Mouse (Mus musculus) embryonic facial prominence, embryonic 11.5 days (tissue): ENCODE measurements around the gene Tmem74b. TPM values are rescaled to one million over a fixed set of nuclear protein-coding genes. Genes with fewer than 3 reads are reported as not detected.
A peak's percentile ranks its signal among the peaks of the same experiment; 100 is the strongest.

Experiments used
- ATAC-seq: fragments of 200-750 bp; cut with Nextera tagmentation; replicated peaks from 2 replicates; pipeline ENCODE4 v1.8.0; 2017; ENCODE audit warnings: low read depth; ENCODE audit not compliant: insufficient number of reproducible peaks, low FRiP score, low TSS enrichment
- DNase-seq: peaks from one replicate; pipeline ENCODE4 v3.0.0-alpha.2; 2015; ENCODE audit warnings: low spot score
- H3K27ac ChIP-seq: fragments of 300-500 bp; sonication (generic); replicated peaks from 2 replicates; pipeline ENCODE4 v1.5.1; 2014; ENCODE audit warnings: mild to moderate bottlenecking, low read depth, low read length, control low read depth
- H3K27me3 ChIP-seq: fragments of 300-500 bp; sonication (generic); 2 replicates; pipeline ENCODE4 v1.6.1; 2014; ENCODE audit warnings: mild to moderate bottlenecking, low read length, moderate library complexity, mixed read lengths; ENCODE audit not compliant: control insufficient read depth, insufficient read depth
- H3K36me3 ChIP-seq: fragments of 300-500 bp; sonication (generic); replicated peaks from 2 replicates; pipeline ENCODE4 v1.6.1; 2014; ENCODE audit warnings: low read depth, mild to moderate bottlenecking, low read length, moderate library complexity, mixed read lengths; ENCODE audit not compliant: control insufficient read depth, insufficient read depth
- H3K4me1 ChIP-seq: fragments of 300-500 bp; sonication (generic); 2 replicates; pipeline ENCODE4 v1.6.1; 2014; ENCODE audit warnings: low read length, mixed read lengths; ENCODE audit not compliant: control insufficient read depth, insufficient read depth
- H3K4me2 ChIP-seq: fragments of 300-500 bp; sonication (generic); 2 replicates; pipeline ENCODE4 v1.6.1; 2014; ENCODE audit warnings: low read depth, mild to moderate bottlenecking, control low read depth, low read length, moderate library complexity
- H3K4me3 ChIP-seq: fragments of 300-500 bp; sonication (generic); 2 replicates; pipeline ENCODE4 v1.5.1; 2014; ENCODE audit warnings: low read depth, low read length, control low read depth
- H3K9ac ChIP-seq: fragments of 300-500 bp; sonication (generic); replicated peaks from 2 replicates; pipeline ENCODE4 v1.6.1; 2014; ENCODE audit warnings: mild to moderate bottlenecking, control low read depth, low read length
- H3K9me3 ChIP-seq: fragments of 300-500 bp; sonication (generic); replicated peaks from 2 replicates; pipeline ENCODE4 v1.6.1; 2016; ENCODE audit warnings: mild to moderate bottlenecking, low read length, inconsistent platforms, mixed read lengths; ENCODE audit not compliant: control insufficient read depth
- WGBS: fragments of 180-500 bp; shearing (Covaris S2); extraction: QIAGEN DNeasy Blood & Tissue Kit; methylation state at CpG from one replicate; pipeline ENCODE4 v1.1.7; 2014; 5-methylcytosine and 5-hydroxymethylcytosine counted together
- polyA plus RNA-seq: library from polyadenylated mRNA; unstranded; fragments of >200 nt; fragmentation: Nextera tagmentation; extraction: Ambion mirVana; gene quantifications from 2 replicates; pipeline ENCODE4 v1.2.1, GENCODE M21; 2014

The Tmem74b gene
- polyA plus RNA-seq, 1 experiment from 2014 or later: 2.7 TPM

DNA sequence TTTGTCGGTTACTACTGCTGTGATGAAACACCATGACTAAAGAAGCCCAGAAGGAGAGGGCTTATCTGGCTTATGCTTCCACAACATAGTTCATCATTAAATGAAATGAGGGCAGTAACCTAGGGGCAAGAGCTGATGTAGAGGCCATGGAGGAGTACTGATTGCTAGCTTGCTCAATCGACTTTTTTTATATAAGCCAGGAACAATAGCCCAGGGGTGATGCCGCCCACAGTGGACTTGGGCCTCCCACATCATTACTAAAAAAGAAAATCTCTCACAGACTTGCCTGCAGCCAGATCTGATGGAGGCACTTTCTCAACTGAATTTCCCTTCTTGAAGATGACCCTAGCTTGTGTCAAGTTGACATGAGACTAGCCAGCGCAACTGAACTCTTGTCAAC, 18.8 kb upstream of the Tmem74b start:
- H3K27me3 ChIP-seq: no peaks in the 10 kb centered on the region
- H3K9me3 ChIP-seq: no peaks in the 10 kb centered on the region
- no peaks in the 10 kb centered on the region for H3K4me1 ChIP-seq
- DNase-seq (no peak), ATAC-seq (no peak)
- no peak overlapping the region for H3K4me3 ChIP-seq
- no peaks in the 10 kb centered on the region for H3K36me3 ChIP-seq
- H3K4me2 ChIP-seq: no peak overlapping the region
- WGBS: 81% methylated on average over 4 of the region's 4 CpGs
- H3K9ac ChIP-seq: no peak overlapping the region
- H3K27ac ChIP-seq: no peak overlapping the region

DNA sequence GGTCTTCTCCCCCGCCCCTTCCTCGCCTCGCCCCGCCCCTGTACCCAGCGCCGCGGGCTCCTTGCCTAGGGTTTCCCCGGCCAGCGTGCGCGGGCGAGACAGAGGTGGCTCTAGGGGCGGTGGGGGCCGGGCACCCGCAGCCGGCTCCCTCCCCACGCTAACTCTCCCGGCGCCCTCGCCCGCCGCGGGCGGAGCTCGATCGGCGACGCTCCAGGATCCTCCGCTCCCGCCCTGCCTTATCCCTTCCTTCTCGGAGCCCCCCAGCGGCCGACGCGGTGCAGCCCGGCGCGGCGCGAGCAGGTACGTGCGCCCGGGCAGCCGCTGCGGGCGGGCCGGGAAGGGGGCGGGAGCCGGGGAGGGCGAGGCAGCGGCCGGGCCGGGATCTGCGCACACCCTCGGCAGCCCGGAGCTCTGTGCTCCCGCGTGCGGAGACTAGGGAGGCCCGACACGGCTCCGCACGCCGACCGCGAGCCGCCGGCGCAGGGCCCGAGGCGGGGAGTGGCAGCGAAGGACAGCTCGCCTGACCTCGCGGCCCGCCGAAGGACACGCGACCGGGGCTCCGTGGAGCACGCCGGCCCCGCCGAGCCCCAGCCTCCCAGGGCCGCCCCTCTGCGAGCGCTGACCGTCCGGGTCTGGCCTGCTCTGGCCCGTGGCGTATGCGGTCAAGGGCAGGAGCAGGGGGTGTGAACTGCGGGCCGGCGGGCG, 490 bp downstream of the Tmem74b start:
- no peaks in the 10 kb centered on the region for H3K36me3 ChIP-seq
- H3K9ac ChIP-seq: peak overlapping the region; percentile 75
- no peak overlapping the region for H3K27ac ChIP-seq
- peak; percentile 76 for DNase-seq
- under 1% methylated on average over 58 of the region's 97 CpGs for WGBS
- H3K4me3 ChIP-seq: peak overlapping the region; percentile 67
- no peaks in the 10 kb centered on the region for H3K4me1 ChIP-seq
- H3K9me3 ChIP-seq: no peaks in the 10 kb centered on the region
- ATAC-seq: peak; percentile 83
- peak overlapping the region; percentile 100 for H3K4me2 ChIP-seq
- H3K27me3 ChIP-seq: peaks cover 18% of the 10 kb centered on the region

DNA sequence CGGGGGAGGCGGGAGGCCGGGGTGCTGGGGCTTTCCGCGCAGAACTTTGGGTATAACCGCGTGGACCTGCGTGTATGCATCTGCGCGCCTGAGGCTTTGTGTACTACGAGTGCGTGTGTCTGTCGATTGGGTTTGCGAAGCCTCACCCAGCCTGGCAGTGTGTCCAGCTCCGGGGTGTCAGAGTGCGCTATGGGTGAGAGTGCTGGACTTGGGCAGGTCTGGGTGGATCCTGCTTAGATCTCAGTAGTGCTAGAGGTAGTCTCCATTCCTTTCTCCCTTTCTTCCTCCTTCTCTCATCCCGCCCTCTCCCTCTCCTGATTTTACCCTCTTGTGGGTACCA, 1.0 kb downstream of the Tmem74b start:
- H3K4me3 ChIP-seq: peak overlapping the region; percentile 67

DNA sequence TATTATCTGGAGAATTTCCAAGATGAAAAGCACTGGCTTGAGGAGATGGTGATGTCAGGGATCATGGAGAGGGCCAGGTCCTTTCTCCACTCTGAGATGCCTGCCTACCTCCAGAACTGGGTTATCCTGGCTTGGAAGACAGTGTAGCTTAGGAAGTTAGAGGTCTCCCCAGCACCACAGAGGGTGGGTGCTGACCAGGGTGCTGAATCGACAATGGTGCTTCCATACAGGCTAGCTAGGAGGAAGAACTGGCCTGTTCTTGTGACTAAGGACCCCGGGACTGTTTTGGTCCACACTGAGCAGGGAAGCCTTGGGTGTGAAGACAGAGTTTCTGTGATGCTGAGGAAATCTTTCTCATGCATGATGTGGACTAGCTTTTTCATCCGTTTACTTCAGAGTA, 10.8 kb downstream of the Tmem74b start:
- Histone ChIP-seq H3K27ac (no peak overlapping the region), H3K36me3 (no peaks in the 10 kb centered on the region), H3K4me2 (no peak overlapping the region), H3K9me3 (no peaks in the 10 kb centered on the region), H3K9ac (no peak overlapping the region), H3K27me3 (no peaks in the 10 kb centered on the region), H3K4me3 (no peak overlapping the region), H3K4me1 (no peaks in the 10 kb centered on the region)
- DNase-seq (peak; percentile 76), ATAC-seq (no peak)
- 38% methylated on average over 3 of the region's 3 CpGs for WGBS

More for the DNA sequence above, 1.0 kb downstream of the Tmem74b start:
- Histone ChIP-seq H3K4me1 (no peaks in the 10 kb centered on the region), H3K36me3 (no peaks in the 10 kb centered on the region), H3K4me2 (peak overlapping the region; percentile 100), H3K9me3 (no peaks in the 10 kb centered on the region), H3K27me3 (peaks cover 18% of the 10 kb centered on the region), H3K27ac (no peak overlapping the region), H3K9ac (peak overlapping the region; percentile 75)
- WGBS: 3% methylated on average over 17 of the region's 17 CpGs
- DNase-seq (peak; percentile 11), ATAC-seq (peak; percentile 45)

DNA sequence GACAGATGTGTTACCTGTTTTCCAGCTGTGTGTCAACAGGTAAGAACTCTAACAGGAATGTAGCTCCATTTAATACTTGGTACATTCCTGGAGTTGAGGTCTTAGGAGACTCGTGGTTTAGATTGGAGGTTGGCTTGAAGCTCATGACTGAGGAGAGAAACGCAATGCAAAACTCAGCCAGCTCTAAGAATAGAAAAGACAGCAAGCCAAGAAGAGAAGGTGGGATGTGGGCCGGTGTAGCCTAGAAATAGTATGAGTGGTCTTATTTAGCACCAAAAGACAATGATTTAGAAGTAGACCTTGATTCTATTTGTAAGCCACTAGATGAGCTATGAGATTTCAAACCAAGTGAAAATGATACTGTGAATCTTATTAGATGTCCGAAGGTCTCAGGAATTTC, 13.7 kb downstream of the Tmem74b start:
- H3K9me3 ChIP-seq: no peaks in the 10 kb centered on the region
- no peak overlapping the region for H3K4me3 ChIP-seq
- H3K4me1 ChIP-seq: no peaks in the 10 kb centered on the region
- no peak overlapping the region for H3K9ac ChIP-seq
- no peak for ATAC-seq
- no peak for DNase-seq
- H3K36me3 ChIP-seq: no peaks in the 10 kb centered on the region
- WGBS: 92% methylated on average over 4 of the region's 4 CpGs
- H3K4me2 ChIP-seq: no peak overlapping the region
- H3K27me3 ChIP-seq: no peaks in the 10 kb centered on the region
- H3K27ac ChIP-seq: no peak overlapping the region

DNA sequence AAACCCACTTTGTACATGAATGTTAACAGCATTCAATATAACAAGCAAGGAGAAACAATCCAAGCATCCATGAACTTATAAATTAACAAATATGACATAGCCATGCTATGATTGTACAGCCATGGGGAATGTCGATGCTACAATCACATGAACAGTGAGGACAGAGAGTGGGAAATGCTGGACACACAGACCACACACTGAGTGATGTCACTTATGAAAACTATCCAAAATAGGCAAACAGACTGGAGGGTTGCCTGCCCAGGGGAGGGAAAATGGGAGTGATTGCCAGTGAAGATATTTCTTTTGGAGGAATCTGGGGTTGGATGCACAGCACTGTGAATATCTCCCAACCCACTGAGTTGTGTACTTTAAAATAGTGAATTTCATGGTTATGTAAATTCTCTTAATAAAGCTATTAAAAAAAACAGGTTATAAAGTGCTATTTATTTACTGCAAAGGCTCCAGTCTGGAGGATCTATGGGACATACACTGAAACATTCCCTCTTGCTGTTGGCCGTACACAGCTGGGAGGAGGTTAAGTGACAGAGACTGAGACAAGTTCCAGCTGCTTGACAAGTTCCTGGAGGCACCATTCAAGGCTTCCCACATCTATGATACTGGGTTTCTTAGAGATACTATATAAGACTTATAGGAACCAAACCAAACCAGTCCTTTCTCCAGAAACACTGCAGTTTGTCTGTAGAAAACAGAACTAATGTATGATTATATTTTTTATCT, 14.7 kb downstream of the Tmem74b start:
- Histone ChIP-seq H3K27ac (no peak overlapping the region), H3K4me3 (no peak overlapping the region), H3K27me3 (no peaks in the 10 kb centered on the region), H3K9ac (no peak overlapping the region), H3K36me3 (no peaks in the 10 kb centered on the region), H3K9me3 (no peaks in the 10 kb centered on the region), H3K4me1 (no peaks in the 10 kb centered on the region), H3K4me2 (no peak overlapping the region)
- ATAC-seq: no peak
- 91% methylated on average over 2 of the region's 2 CpGs for whole genome bisulfite sequencing
- no peak for DNase-seq

DNA sequence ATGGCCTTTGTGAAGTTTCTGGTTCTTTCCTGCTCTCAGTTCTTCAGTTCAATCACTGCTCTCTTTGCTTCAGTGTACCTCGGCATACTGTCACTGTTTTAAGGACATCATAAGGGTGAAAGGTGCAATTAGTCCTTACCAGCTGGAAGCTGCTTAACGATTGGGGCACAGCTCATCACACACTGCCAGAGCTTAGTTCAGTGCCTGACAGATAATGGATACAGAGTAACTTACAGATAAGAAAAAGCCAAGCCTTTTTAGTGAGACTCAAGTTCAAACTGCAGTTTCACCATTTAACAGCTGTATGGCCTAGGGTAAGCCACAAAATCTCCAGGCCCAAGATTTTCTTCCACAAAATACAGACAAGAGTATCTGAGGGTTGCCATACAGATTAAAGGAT, 22.3 kb downstream of the Tmem74b start:
- Histone ChIP-seq H3K9ac (no peak overlapping the region), H3K4me2 (no peak overlapping the region), H3K4me1 (no peaks in the 10 kb centered on the region), H3K27ac (no peak overlapping the region), H3K9me3 (no peaks in the 10 kb centered on the region), H3K36me3 (peaks cover under 1% of the 10 kb centered on the region), H3K27me3 (no peaks in the 10 kb centered on the region), H3K4me3 (no peak overlapping the region)
- 92% methylated on average over 2 of the region's 2 CpGs for WGBS
- DNase-seq (no peak), ATAC-seq (no peak)

DNA sequence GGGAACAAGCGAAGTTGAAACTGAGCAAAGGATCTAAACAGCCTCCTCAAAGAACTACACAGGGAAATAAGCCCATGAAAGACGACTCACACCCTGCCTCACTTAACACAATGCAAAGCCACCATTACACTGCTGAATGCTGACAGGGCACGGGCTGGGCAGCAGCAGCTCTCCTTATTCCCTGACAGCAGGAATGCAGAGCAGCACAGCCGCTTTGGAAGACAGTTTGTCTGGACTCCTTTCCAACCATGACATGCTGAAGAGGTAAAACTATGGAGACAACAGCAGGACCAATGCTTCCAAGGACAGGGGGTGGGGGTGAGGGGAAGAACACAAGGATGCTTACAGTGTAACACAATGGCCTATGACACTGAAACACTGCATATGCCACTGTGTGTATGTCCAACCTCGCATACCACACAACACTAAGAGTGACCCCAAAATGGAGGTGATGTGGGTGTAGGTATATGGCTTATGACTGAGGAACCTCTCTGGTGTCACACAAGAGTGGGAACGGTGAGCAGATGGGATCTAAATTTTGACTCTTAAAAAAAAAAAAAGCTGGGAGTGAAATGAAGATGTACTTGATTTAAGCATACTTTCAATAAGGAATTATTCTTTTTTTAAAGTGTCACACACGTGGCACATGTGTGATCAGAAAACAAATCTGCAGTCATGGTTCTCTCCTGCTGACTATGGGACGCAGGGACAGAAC, 31.5 kb downstream of the Tmem74b start:
- Histone ChIP-seq H3K36me3 (peaks cover 3% of the 10 kb centered on the region; the same call in 1 of the 2 replicates), H3K4me3 (no peak overlapping the region), H3K4me2 (no peak overlapping the region), H3K9ac (no peak overlapping the region), H3K27ac (no peak overlapping the region), H3K27me3 (no peaks in the 10 kb centered on the region), H3K4me1 (no peaks in the 10 kb centered on the region), H3K9me3 (no peaks in the 10 kb centered on the region)
- ATAC-seq: no peak
- no peak for DNase-seq
- WGBS: 88% methylated on average over 8 of the region's 8 CpGs
